Mouse (Mus musculus) intestine, embryonic 15.5 days (tissue): Measurements from ENCODE around the gene Cryzl2. TPM values are rescaled to one million over a fixed set of nuclear protein-coding genes. Genes with fewer than 3 reads are reported as not detected.

Experiments
- ATAC-seq: fragments of 200-750 bp; cut with Nextera tagmentation; 2 replicates; pipeline ENCODE4 v1.8.0; 2017; ENCODE audit warnings: moderate TSS enrichment, moderate library complexity
- H3K27ac ChIP-seq: fragments of 300-500 bp; sonication (generic); 2 replicates; pipeline ENCODE4 v1.5.1; 2015; ENCODE audit warnings: mild to moderate bottlenecking, inconsistent platforms
- H3K27me3 ChIP-seq: fragments of 300-500 bp; sonication (generic); replicated peaks from 2 replicates; pipeline ENCODE4 v1.6.1; 2015; ENCODE audit warnings: inconsistent platforms
- H3K36me3 ChIP-seq: fragments of 300-500 bp; sonication (generic); 2 replicates; pipeline ENCODE4 v1.6.1; 2015; ENCODE audit warnings: inconsistent platforms
- H3K4me1 ChIP-seq: fragments of 300-500 bp; sonication (generic); replicated peaks from 2 replicates; pipeline ENCODE4 v1.6.1; 2015; ENCODE audit warnings: inconsistent platforms
- H3K4me2 ChIP-seq: fragments of 300-500 bp; sonication (generic); replicated peaks from 2 replicates; pipeline ENCODE4 v1.6.1; 2015; ENCODE audit warnings: mild to moderate bottlenecking, inconsistent platforms
- H3K4me3 ChIP-seq: fragments of 300-500 bp; sonication (generic); replicated peaks from 2 replicates; pipeline ENCODE4 v1.5.1; 2015; ENCODE audit warnings: inconsistent platforms
- H3K9ac ChIP-seq: fragments of 300-500 bp; sonication (generic); 2 replicates; pipeline ENCODE4 v1.6.1; 2015; ENCODE audit warnings: inconsistent platforms
- H3K9me3 ChIP-seq: fragments of 300-500 bp; sonication (generic); 2 replicates; pipeline ENCODE4 v1.6.1; 2016; ENCODE audit warnings: inconsistent platforms
- WGBS: fragments of 180-500 bp; shearing (Covaris S2); methylation state at CpG from one replicate; pipeline ENCODE4 v1.1.7; 2015; 5-methylcytosine and 5-hydroxymethylcytosine counted together
- polyA plus RNA-seq: library from polyadenylated mRNA; unstranded; fragments of >200 nt; fragmentation: Nextera tagmentation; extraction: Ambion mirVana; gene quantifications from 2 replicates; pipeline ENCODE4 v1.2.1, GENCODE M21; 2015

Gene Cryzl2
- 9.3 and 11.4 TPM in 2 replicates for polyA plus RNA-seq

DNA sequence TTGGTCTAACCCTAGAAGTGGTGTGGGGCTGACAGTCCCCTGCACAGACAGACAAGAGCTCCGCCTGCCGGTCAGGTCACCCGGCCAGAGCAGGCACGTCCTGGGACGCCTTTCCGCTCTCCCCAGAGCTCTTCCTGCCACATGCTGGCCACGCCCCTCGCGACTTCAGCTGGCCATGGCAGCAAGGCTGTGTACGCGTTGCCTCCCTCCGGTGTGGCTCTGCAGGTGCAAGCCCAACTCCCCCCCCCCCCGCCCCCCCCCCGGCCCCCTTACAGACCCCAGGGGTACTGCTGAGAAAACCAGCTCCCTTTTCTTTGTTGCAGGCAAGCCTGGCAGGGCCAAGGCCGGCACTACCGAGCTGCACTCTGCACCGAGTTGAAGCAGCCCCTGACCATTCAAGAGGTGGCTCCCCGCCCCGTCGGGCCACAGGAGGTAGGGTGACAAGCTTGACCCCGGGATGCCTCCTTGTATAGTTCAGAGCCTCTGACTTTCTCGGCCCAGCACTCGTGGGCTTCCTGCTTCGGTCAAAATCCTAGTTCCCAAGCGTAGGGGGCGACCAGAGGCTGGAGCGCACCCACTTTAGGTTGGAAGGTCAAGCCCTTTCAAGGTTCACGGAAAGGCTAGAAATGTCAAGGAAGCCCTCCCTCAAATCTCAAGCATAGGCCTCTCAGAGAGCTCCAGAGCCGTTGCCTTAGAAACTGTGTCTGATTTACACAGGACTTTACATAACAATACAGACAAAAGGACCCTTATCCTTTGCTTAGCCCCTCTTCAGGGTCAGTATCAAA is at the start of gene Cryzl2:
Cryzl2 (plus strand) TSS at position 157 of the 788 bp plus-strand sequence.
- Histone ChIP-seq H3K4me3 (peak within 1 kb of the TSS; percentile 31), H3K9ac (peak within 1 kb of the TSS; percentile 12; the same call in 1 of the 2 replicates), H3K4me1 (no peaks in the 10 kb centered on the region), H3K27me3 (no peaks in the 10 kb centered on the region), H3K27ac (no peak within 1 kb of the TSS), H3K4me2 (peak within 1 kb of the TSS; percentile 59), H3K36me3 (no peaks in the 10 kb centered on the region), H3K9me3 (no peaks in the 10 kb centered on the region)
- 11% methylated on average over 28 of the region's 29 CpGs for WGBS
- ATAC-seq = peak; percentile 95

- H3K4me1 ChIP-seq = peaks cover 8% of the 10 kb centered on the region; the same call in 1 of the 2 replicates
- WGBS = 80% methylated on average over 2 of the region's 2 CpGs
Measured at GRCm38 (mm10) chr1:157409648-157410047, 48.7 kb upstream of the Cryzl2 start.

GRCm38 (mm10) chr1:157410937-157411336 is 47.4 kb upstream of the Cryzl2 start:
- WGBS = 21% methylated on average over 8 of the region's 8 CpGs
- H3K9ac ChIP-seq = peak overlapping the region; percentile 77
- H3K27me3 ChIP-seq = no peaks in the 10 kb centered on the region
- H3K4me2 ChIP-seq = peak overlapping the region; percentile 86
- no peak overlapping the region for H3K27ac ChIP-seq
- peak overlapping the region; percentile 94 for H3K4me3 ChIP-seq
- ATAC-seq = no peak
- no peaks in the 10 kb centered on the region for H3K9me3 ChIP-seq
- H3K4me1 ChIP-seq = peaks cover 8% of the 10 kb centered on the region; the same call in 1 of the 2 replicates
- H3K36me3 ChIP-seq = no peaks in the 10 kb centered on the region

More at GRCm38 (mm10) chr1:157409648-157410047, 48.7 kb upstream of the Cryzl2 start:
- Histone ChIP-seq H3K27ac (no peak overlapping the region), H3K4me2 (no peak overlapping the region), H3K27me3 (no peaks in the 10 kb centered on the region), H3K4me3 (no peak overlapping the region), H3K36me3 (no peaks in the 10 kb centered on the region), H3K9ac (no peak overlapping the region), H3K9me3 (no peaks in the 10 kb centered on the region)
- ATAC-seq = no peak

DNA sequence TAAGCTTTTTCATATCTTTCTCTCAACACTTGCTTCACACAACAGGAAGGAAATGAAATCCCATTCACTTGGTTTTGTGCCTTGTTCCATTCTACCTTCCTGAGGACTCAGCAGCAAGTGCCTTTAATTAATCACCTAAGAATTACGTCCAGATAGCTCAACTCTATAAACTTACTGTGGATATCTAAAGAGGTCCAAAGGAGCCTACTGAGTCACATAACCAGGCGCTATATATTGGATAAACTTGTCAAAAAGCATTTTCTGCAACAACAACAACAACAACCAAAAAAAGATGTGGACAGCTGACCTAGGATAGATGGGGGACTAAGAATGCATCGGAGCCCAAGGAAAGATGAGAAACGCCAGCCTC is 47.1 kb upstream of the Cryzl2 start:
- H3K4me1 ChIP-seq = peaks cover 8% of the 10 kb centered on the region; the same call in 1 of the 2 replicates
- H3K9me3 ChIP-seq = no peaks in the 10 kb centered on the region
- peak overlapping the region; percentile 94; the same call in 1 of the 2 replicates for H3K27ac ChIP-seq
- 1% methylated on average over 4 of the region's 4 CpGs for WGBS
- H3K4me2 ChIP-seq = peak overlapping the region; percentile 86
- peak overlapping the region; percentile 94 for H3K4me3 ChIP-seq
- ATAC-seq = no peak
- H3K9ac ChIP-seq = peak overlapping the region; percentile 77
- no peaks in the 10 kb centered on the region for H3K36me3 ChIP-seq
- H3K27me3 ChIP-seq = no peaks in the 10 kb centered on the region

- H3K36me3 ChIP-seq = no peaks in the 10 kb centered on the region
- WGBS = under 1% methylated on average over 71 of the region's 85 CpGs
- no peaks in the 10 kb centered on the region for H3K9me3 ChIP-seq
- no peaks in the 10 kb centered on the region for H3K27me3 ChIP-seq
- peak overlapping the region; percentile 94 for H3K4me3 ChIP-seq
- H3K4me2 ChIP-seq = peak overlapping the region; percentile 86
- peak; percentile 92 for ATAC-seq
- H3K9ac ChIP-seq = peak overlapping the region; percentile 77
- peak overlapping the region; percentile 94 for H3K27ac ChIP-seq
- peaks cover 8% of the 10 kb centered on the region; the same call in 1 of the 2 replicates for H3K4me1 ChIP-seq
Measured at GRCm38 (mm10) chr1:157411711-157412380, 46.5 kb upstream of the Cryzl2 start.

DNA sequence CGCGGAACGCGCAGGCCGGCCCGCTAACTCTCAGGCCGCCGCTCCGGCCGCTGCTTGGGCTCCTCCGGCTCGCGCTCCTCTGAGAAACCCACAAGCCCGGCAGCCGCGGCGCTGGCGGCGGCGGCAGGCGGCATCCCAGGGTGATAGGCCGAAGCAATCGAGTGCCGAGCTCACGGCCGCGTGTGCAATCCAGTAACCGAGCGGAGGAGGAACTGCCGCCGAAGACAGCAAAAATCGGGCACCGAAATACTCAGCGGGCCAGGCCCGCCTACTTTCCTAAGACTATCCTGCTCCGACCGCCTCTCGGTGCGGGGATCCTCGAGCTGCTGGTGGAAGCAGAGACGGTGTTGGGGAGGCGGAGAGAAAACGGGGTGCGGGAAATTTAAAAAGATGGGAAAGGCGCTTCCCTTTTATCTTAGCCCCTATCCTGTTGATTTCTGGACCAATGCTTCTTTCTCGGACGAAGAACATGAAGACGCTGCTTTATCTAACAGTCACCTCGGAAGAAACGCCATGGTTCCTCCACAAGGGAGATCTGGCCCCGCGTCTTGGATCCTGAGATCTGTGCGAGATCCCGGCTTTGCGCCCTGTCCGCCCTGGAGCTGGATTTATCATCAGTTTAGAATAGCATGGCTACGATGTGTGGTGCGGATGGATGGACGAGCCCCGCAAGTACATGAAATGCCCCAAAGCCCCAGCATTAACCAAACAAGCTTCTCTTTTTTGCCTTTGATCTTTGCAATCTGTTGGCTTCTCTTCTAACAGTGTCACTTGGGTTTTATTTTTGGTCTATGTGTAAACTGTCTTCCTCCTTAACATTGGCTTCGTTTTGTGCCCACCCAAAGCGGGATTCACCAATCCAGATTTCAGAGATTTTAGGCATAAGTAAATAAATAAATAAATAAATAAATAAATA is 45.7 kb upstream of the Cryzl2 start, which contains the start of gene Rasal2:
Rasal2 (minus strand) TSS at position 142 of the 916 bp plus-strand sequence.
- Histone ChIP-seq H3K4me1 (peaks cover 8% of the 10 kb centered on the region; the same call in 1 of the 2 replicates), H3K27ac (peak within 1 kb of the TSS; percentile 94), H3K27me3 (no peaks in the 10 kb centered on the region), H3K9me3 (no peaks in the 10 kb centered on the region), H3K4me2 (peak within 1 kb of the TSS; percentile 86), H3K36me3 (no peaks in the 10 kb centered on the region), H3K4me3 (peak within 1 kb of the TSS; percentile 94), H3K9ac (peak within 1 kb of the TSS; percentile 77)
- WGBS = 1% methylated on average over 62 of the region's 62 CpGs
- ATAC-seq = peak; percentile 99

DNA sequence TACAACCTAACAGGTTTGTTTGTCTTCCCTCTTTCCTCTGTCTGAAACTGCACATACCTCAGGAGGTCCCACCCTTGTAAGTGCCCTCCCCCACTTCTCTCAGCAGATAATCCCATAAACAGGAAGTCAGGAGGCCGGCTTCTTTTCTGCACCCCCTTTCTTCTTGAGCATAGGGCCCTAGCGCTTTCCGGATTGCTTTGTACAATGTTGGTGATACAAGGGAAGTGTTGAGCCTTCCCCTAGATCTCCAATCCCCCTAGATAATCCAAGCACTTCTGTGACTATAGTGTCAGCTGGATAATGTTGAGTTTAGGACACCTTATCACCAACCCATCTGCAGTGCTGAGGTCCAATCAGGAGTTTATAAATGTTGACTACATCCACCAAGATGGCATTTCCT is 42.6 kb upstream of the Cryzl2 start:
- ATAC-seq = no peak
- Histone ChIP-seq H3K4me3 (no peak overlapping the region), H3K9ac (no peak overlapping the region), H3K27ac (no peak overlapping the region), H3K4me1 (peaks cover 8% of the 10 kb centered on the region; the same call in 1 of the 2 replicates), H3K9me3 (no peaks in the 10 kb centered on the region), H3K4me2 (no peak overlapping the region), H3K36me3 (no peaks in the 10 kb centered on the region), H3K27me3 (no peaks in the 10 kb centered on the region)
- WGBS = 60% methylated on average over 3 of the region's 3 CpGs

- Histone ChIP-seq H3K4me3 (no peak overlapping the region), H3K9ac (no peak overlapping the region), H3K36me3 (no peaks in the 10 kb centered on the region), H3K27ac (no peak overlapping the region), H3K27me3 (no peaks in the 10 kb centered on the region), H3K9me3 (no peaks in the 10 kb centered on the region), H3K4me1 (no peaks in the 10 kb centered on the region; the same call in 1 of the 2 replicates), H3K4me2 (no peak overlapping the region)
- ATAC-seq = no peak
- WGBS = 80% methylated on average over 2 of the region's 2 CpGs
Measured at GRCm38 (mm10) chr1:157416628-157417027, 41.7 kb upstream of the Cryzl2 start.

GRCm38 (mm10) chr1:157417414-157417813 is 41.0 kb upstream of the Cryzl2 start:
- Histone ChIP-seq H3K4me2 (no peak overlapping the region), H3K4me3 (no peak overlapping the region), H3K36me3 (no peaks in the 10 kb centered on the region), H3K9ac (no peak overlapping the region), H3K9me3 (no peaks in the 10 kb centered on the region), H3K27ac (no peak overlapping the region), H3K4me1 (no peaks in the 10 kb centered on the region), H3K27me3 (no peaks in the 10 kb centered on the region)
- ATAC-seq = no peak
- 67% methylated on average over 3 of the region's 3 CpGs for WGBS

GRCm38 (mm10) chr1:157417861-157418260 is 40.5 kb upstream of the Cryzl2 start:
- no peak overlapping the region for H3K4me3 ChIP-seq
- WGBS = 62% methylated on average over 7 of the region's 7 CpGs
- H3K27ac ChIP-seq = no peak overlapping the region
- H3K36me3 ChIP-seq = no peaks in the 10 kb centered on the region
- H3K27me3 ChIP-seq = no peaks in the 10 kb centered on the region
- no peak for ATAC-seq
- no peak overlapping the region for H3K9ac ChIP-seq
- no peaks in the 10 kb centered on the region for H3K4me1 ChIP-seq
- no peak overlapping the region for H3K4me2 ChIP-seq
- no peaks in the 10 kb centered on the region for H3K9me3 ChIP-seq

DNA sequence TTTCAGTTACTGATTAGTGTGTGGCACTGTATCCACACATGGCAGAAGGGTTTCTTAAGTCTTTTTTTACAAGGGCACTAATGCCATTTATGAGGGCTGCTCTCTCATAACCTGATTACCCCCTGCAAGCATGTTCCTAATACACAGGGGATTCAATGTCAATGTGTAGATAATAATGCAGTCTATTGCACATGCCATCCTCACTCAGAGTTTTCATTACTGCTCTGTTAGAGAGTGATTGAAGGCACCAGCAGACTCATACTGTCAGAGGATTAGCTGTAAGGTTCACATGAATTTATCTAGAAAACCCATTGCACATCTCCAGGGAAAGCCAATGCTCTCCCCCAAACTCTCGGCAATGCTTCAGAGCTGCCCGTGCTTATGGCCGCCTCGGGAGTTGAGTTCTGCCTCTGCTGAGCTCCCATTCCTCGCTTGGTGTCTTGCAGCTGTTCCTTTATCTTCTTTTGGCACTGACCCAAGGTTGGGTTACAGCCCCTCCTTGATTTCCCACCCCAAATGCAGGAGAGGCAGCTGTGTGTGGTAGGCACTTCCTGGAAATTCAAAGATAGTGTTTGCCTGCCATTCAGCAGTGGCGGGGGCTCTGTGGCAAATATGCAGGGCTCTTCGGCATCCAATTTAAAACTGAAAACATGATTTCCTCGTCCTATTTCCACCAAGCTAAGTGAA is 32.5 kb upstream of the Cryzl2 start:
- Histone ChIP-seq H3K27me3 (no peaks in the 10 kb centered on the region), H3K9ac (no peak overlapping the region), H3K9me3 (no peaks in the 10 kb centered on the region), H3K4me2 (no peak overlapping the region; the same call in 1 of the 2 replicates), H3K27ac (no peak overlapping the region), H3K4me3 (no peak overlapping the region), H3K4me1 (no peaks in the 10 kb centered on the region), H3K36me3 (no peaks in the 10 kb centered on the region)
- ATAC-seq = 0 out of 2 replicates have a peak, but pooled peaks have one; percentile 43
- WGBS = 42% methylated on average over 8 of the region's 8 CpGs
